Mouse (Mus musculus) cerebral cortex, adult 2 months (tissue): ENCODE data around the gene Cd82.

Experiments used
- WGBS: fragments of 180-500 bp; shearing (Covaris S2); methylation state at CpG from one replicate; pipeline ENCODE4 v1.1.7; 2018; 5-methylcytosine and 5-hydroxymethylcytosine counted together

Cd82 gene

GRCm38 (mm10) chr2:93466314-93466713, 3.4 kb upstream of the Cd82 start:
- 94% methylated on average over 3 of the region's 3 CpGs for WGBS

GRCm38 (mm10) chr2:93461869-93462714, 848 bp downstream of the Cd82 start:
- whole genome bisulfite sequencing: 9% methylated on average over 41 of the region's 41 CpGs

DNA sequence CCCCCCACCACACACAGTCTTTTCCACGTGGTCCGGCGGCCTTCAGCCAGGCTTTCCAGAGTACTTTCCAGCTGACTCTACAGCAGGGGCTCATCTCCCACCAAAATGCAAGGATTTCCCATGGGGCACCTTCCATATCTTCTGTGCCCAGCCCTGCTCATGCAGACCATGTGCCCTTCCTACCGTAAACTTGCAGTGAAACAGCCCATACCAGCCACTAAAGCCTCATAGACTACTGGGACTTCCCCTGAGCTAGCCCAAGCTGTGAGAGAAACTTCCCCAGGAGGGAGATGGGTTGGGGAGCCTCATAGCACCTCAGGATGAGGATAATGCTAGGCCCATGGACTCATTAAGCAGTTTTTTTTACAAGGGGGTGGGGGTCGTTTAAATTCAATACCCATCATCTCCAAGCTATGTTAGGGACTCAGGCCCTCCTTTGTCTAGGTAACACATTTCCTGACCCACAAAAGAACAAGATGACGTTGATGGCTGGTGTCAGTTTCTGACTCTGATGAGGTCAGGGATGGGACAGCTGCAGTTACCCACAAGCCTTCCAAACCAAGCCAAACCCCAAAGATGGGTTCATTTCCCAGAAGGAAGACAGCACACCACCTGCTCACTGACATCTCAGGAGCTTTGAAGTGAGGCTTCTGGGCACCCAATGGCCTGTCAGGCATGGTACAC, 2.0 kb downstream of the Cd82 start:
- WGBS: 79% methylated on average over 6 of the region's 6 CpGs

GRCm38 (mm10) chr2:93459208-93459920, 3.6 kb downstream of the Cd82 start:
- 73% methylated on average over 7 of the region's 7 CpGs for WGBS

GRCm38 (mm10) chr2:93458332-93459207, 4.4 kb downstream of the Cd82 start:
- WGBS: 69% methylated on average over 8 of the region's 8 CpGs

GRCm38 (mm10) chr2:93457426-93458130, 5.4 kb downstream of the Cd82 start:
- WGBS: 74% methylated on average over 6 of the region's 6 CpGs

- WGBS: 75% methylated on average over 3 of the region's 3 CpGs
These were observed 6.8 kb downstream of the Cd82 start for GRCm38 (mm10) chr2:93456140-93456539.

GRCm38 (mm10) chr2:93454817-93455591, 7.9 kb downstream of the Cd82 start:
- WGBS: 94% methylated on average over 3 of the region's 3 CpGs

GRCm38 (mm10) chr2:93454334-93454733, 8.6 kb downstream of the Cd82 start:
- 84% methylated on average over 10 of the region's 10 CpGs for WGBS

DNA sequence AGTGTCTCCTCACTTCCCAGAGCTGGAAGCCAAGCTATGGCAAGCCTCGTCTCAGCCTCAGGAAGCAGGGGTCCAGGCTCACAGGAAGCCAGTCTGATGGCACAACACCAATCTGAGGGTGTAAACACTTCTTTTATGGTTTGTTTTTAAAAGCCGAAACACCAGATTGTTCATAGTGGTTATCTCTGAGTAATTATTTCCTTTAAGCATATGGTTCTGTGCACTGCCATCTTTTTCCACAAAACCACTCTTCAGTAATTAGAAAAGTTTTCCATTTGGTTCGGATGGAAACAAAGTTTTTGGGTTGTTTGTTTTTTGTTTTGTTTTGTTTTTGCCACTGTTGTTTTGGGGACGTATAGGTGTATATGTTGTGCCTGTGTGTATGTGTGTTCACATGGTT, 9.9 kb downstream of the Cd82 start:
- WGBS: 79% methylated on average over 4 of the region's 4 CpGs

- 81% methylated on average over 4 of the region's 4 CpGs for WGBS
These were observed 10.4 kb downstream of the Cd82 start for GRCm38 (mm10) chr2:93452506-93452905.

DNA sequence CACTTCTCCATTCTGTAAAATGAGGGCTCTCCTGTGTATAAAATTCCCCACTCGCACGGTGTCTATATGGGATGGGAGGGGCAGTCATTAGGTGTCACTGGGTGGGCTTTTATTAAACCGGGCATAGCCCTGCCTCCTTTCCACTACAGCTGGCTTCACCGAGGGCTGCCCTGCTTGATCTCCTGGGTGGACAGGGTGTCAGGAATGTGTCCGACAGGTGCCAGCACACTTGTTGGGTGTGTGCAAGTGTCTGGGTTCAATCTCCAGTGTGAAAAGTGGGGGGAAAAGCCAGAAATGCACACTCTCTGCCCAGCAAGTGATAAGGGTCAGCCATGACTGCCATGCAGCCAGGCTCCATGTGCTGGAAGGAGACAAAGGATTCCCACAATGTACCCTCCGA, 10.9 kb downstream of the Cd82 start:
- WGBS: 84% methylated on average over 6 of the region's 6 CpGs

DNA sequence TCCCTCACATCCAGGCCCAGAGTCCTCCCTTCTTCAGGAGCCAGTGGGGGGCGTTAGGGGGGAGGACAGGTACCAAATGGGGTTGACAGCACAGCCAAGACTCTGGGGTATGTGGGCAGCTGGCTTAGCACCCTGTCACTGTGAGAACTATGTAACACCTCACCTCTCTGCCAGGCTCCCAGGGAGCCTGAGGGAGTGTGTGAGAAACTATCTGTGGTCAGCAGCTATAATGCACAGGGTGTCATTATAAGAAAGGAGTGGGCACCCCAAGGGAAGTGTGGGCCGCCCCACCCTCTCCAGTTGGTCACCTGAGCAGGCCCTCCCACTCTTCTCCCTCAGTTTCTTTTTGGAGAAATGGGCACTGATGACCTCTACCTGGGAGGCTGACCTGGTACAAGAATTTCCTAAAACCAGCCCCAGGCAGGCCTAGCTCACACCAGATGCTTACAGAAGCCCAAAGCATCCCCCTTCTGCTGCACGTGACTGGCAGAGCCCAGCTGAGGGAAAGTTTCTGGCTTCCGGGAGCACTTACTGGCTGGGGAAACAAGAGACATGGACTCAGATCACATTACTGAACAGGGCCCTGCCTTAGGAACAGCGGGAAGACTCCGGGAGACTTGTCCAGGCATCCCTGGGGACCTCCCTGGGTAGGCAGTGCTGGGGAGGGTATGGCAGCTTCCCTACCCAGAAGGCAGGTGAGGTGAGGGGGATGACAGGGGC, 11.6 kb downstream of the Cd82 start:
- 78% methylated on average over 6 of the region's 6 CpGs for WGBS

- WGBS: 87% methylated on average over 7 of the region's 7 CpGs
These were observed 12.2 kb downstream of the Cd82 start for GRCm38 (mm10) chr2:93450695-93451094.

- WGBS: 84% methylated on average over 2 of the region's 2 CpGs
These were observed 13.3 kb downstream of the Cd82 start for GRCm38 (mm10) chr2:93449657-93450056.

GRCm38 (mm10) chr2:93448774-93449173, 14.2 kb downstream of the Cd82 start:
- 88% methylated on average over 5 of the region's 5 CpGs for WGBS

DNA sequence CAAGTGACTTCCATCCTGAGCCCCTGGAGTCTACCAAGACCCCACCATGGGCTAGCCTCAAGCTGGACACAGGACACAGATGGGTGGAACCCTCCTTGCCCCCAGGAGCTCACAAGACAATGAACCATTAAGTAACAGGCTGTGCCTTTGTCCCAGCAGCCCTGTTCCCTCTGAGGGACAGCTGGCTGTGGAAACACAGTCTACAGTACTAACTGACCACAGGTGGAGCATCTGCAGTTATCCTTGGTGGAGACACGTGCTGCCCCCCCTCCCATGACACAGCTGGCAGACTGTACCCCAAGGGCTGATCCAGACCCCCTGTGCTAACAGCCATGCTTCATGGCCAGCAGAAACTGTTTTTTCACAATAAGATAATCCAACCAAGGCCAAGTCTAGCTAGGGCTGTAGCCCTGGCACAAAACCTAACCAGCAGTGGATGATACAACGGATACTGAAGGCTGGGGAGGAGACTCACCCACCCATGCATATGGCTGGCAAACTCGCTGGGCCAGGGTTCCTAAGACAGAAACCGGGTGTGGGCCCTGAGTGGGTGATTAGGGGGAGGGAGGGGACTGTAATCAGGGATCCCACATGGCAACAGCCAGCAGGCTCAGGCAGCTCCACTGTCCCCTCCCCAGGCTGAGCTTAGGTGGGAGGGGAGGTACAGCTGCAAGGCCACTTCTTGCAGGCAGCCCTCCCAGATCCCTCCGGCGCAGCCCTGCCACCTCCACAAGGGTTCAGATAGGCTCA, 15.3 kb downstream of the Cd82 start:
- 54% methylated on average over 6 of the region's 6 CpGs for WGBS

- 87% methylated on average over 13 of the region's 13 CpGs for WGBS
These were observed 16.2 kb downstream of the Cd82 start for GRCm38 (mm10) chr2:93446606-93447353.
